Mouse (Mus musculus) mature B cell (primary cell): ENCODE measurements around the gene Scgb1c1.

Experiments used
- in situ Hi-C: fragments of 300-500 bp; cut with MboI; formaldehyde crosslinking; loops from 2 replicates; pipeline ENCODE4 v1.14.3; 2019

Gene Scgb1c1

GRCm38 (mm10) chr7:140844905-140845665 is at the start of gene Scgb1c1:
Scgb1c1 (plus strand) TSS chr7:140845547.
- in situ Hi-C loops = loop anchor here (5.0 kb wide), 2 partner anchors 57 to 207 kb away; partner anchors contain the start of gene Cox8b

GRCm38 (mm10) chr7:140797619-140798018 is 47.7 kb upstream of the Scgb1c1 start:
- in situ Hi-C loops = no loop called here

- in situ Hi-C loops = no loop called here
Measured at GRCm38 (mm10) chr7:140798212-140798611, 47.1 kb upstream of the Scgb1c1 start.

DNA sequence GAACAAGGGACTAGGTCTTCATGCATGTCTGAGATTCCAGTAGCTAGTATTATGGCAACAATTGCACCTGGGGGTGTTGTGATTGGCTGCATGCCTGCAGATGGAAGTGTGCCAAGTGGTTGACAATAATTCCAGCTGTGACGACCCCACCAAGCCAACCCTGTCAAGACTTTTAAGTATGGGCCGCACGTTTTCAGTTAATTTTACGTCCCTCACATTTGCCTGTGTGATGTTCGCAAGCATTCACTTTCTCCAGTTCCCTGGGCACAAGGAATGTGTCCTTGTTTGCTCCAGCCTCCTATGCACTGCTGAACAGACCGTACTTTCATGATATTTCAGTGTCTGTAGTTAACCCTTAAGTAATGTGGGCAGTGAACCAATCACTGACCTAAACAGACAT is 42.7 kb upstream of the Scgb1c1 start:
- in situ Hi-C loops = no loop called here

GRCm38 (mm10) chr7:140805704-140806103 is 39.6 kb upstream of the Scgb1c1 start:
- in situ Hi-C loops = no loop called here

DNA sequence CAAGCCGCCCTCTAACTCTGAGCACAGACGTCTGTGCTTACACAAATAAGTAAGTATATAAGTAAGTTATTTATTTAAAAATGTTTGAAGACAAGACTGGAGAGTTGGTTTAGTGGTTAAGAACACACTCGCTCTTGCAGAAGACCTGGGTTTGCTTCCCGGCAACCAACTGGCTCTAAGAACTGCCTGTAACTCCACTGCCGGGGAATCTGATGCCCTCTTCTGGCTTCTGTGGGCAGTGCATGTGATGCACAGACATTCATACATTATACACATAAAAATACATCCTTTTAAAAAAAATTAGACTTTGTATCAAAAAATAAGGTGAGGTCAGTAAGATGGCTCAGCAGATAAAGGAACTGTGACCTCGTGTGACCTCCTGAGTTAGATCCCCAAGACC is 34.9 kb upstream of the Scgb1c1 start:
- in situ Hi-C loops = no loop called here

DNA sequence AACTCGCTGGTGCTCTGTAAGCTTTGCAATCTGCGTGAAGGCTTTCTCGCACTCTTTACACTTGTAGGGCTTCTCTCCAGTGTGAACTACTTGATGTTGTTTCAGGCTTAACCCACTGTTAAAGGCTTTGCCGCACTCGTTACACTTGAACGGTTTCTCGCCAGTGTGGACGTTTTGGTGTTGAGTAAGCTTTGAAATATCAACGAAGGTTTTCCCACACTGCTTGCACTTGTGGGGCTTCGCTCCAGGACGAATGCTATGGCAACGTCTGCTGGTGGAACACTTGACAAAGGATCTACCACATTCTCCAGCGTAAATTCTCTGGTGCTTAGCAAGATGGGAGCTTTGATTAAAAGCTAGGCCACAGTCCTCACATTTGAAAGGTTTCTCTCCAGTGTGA is 33.6 kb upstream of the Scgb1c1 start:
- in situ Hi-C loops = no loop called here

DNA sequence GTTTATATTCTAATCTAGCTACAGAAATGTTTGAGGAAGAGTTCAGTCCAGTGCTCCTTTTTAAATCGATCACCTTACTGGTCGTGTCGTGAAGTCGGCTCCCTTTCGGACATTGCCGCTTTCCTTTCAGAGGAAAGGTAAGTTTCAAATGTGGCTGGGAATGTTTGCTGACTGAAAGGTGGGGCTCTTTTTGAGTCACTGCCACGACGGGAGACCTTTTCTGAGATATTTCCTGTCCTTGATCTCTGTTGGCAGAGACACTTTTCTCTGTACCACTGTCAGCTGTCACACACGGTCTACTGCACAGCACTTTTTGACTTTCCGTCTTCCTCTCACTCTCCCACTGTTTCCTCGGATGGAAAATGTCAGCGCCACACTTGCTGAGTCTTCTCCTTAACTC is 32.5 kb upstream of the Scgb1c1 start:
- in situ Hi-C loops = no loop called here

- in situ Hi-C loops = no loop called here
Measured at GRCm38 (mm10) chr7:140820173-140820572, 25.2 kb upstream of the Scgb1c1 start.

DNA sequence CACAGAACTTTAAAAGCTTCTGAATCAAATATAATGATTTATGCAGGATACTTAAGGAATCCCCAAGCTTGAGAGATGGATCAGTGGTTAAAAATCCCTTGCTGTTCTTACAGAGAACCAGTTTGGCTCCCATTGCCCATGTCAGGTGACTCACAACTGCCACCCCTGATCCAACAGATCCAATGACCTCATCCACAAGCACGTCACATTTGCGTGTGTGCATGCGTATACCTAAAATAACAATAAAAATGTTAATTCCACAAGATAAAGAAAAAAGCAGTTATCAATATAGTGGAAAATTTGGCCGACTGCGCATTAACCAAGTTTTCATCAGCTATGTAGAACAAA is 24.1 kb upstream of the Scgb1c1 start:
- in situ Hi-C loops = no loop called here

DNA sequence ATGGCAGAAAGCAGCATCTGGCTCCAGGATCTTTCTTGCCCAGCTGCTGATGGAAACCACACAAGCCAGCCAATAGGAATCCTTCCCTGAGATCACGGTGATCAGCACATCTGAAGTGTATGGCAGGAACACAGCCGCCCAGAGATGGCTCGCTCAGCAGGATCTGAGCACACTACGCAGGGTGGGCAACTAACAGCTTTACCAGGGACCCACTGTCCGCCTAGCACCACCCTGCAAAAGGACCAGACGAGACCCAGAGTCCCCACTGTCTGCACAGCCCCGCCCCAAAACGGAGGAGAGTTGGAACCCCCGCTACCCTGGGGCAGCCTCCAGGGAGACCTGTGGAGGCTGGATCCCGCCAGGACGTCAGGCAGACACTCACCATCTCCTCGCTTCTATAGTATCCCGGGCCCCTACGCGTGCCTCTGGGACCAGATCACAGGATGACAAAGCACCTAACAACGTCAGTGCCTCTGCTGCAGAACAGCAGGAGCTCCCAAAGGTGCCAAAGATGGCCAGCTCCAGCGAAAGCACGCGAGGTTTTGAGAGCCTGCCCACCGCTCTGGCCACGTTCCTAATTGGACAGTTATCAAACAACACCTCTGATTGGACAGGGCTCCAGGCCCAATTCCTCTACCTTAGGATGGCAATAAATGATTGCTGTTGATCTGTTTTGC is 23.6 kb upstream of the Scgb1c1 start, which contains the start of gene Zfp941:
Gene Zfp941, minus strand, starts transcription at position 526 of the 677 bp plus-strand sequence.
- in situ Hi-C loops = no loop called here

DNA sequence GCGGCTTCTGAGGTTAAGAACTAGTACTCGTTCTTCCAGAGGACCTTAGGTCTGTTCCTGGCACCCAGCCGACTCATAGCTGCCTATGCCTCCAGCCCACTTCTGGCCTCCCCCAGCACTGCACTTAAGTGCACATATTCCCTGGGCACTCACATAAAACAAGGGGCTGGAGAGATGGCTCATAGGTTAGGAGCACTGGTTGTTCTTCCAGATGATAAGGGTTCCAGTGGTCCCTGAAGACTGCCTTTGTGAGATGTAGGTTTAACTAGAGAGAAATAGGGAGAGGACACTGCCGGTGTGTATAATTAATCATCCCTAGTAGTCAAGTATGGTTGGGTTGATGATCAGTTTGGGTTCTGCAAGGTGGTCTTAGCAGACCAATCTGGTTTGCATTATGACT is 22.6 kb upstream of the Scgb1c1 start:
- in situ Hi-C loops = no loop called here

DNA sequence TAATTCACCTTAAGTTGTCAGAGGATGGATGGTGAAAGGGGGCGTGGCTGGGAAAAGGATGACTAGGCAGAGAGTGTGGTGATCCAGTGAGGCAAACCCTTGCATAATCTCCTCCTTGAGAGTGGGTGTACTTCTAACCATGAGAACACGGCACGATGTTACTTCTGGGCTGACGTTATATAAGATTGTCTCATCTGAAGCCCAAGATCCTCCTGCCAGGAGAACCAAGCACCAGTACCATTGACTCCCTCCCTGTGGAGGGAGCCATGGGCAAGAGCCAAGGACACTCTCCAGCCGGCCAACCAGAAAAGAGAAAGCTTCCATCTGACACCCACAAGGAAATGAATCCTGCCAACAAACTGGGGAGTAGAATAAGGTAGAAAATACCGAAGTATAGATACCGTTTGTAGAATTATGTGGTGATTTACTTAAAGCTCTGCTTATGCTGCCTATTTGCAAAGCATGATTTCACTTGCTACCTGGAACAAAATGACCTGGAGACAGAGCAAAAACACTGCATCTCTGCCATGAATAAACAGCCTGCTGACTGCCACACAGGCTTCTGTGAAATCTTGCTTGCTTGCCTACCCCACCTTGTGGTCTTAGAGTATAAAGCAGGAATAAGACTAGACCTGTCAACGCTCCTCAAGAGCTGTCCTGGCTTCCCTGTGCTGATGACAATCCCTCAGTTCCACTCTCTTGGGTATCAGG is 17.0 kb upstream of the Scgb1c1 start:
- in situ Hi-C loops = no loop called here

- in situ Hi-C loops = no loop called here
Measured at GRCm38 (mm10) chr7:140831447-140831846, 13.9 kb upstream of the Scgb1c1 start.

DNA sequence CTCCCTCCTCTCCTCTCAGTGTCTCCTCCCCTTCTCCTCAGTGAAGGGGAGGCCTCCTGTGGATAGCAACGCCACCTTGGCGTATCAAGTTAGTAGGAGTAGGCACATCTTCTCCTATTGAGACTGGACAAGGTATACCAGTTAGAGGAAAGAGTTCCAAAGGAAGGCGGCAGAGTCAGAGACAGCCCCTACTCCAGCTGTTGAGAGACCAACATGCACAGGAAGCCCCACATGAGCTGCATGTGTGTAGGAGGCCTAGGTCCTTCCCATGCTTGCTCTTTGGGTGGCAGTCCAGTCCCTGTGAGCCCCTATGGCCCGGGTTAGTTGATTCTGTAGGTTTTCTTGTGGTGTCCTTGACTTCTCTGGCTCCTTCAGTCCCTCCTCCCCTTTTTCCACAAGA is 12.0 kb upstream of the Scgb1c1 start:
- in situ Hi-C loops = no loop called here

- in situ Hi-C loops = no loop called here
Measured at GRCm38 (mm10) chr7:140834968-140835757, 10.2 kb upstream of the Scgb1c1 start, which contains the start of gene Urah. Urah (plus strand) TSS chr7:140835018.

DNA sequence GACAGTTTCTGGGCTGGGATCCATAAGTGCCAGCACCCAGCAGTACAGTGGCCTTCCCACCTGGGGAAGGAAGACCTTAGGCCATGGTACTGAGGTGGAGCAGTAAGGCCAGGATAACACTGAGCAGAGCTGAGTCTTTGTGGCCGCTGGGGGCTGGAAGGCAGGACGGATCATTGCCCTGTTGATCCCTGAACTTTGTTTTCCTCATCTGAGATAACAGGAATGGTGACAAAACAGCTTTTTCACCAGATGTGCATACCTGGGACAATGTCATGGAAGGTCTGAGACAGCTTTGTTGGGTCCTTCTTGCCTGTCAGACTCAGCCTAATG is 9.6 kb upstream of the Scgb1c1 start:
- in situ Hi-C loops = no loop called here

DNA sequence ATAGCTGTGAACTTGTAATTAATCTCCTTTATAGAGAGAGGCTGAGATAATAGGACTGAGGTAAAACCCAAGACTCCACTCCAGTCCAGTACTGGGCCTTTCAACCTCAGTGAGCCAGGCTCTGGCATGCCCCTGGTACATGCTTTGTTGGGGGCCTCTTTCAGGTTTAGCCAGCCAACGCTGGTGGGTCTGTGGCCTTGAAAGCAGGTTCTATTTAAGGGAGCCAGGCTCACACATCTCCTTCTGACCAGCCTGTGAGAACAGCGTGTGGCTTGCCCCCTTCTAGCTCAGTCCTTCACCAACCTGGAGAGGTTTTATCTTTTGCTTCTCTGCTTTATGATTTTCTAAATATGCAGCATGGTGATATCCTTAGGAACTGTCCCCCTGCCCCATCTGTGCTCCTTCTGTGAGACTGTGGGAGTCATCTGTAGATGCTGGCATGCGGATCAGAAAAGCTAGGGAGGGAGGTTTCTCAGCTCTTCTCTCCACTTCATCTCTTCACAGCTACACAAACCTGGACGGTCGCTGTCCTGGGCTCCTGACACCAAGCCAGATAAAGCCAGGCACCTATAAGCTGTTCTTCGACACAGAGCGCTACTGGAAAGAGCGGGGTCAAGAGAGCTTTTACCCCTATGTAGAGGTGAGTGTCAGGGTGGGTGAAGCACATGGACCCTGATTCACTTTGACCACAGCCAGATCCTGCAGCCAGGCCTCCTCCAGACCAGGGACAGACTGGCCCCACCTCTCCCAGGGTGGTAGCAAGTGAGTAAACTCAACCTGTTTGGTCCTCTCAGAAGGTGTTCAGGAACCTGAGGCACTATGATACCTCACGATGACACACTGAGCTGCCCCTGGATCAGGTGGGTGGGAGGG is 8.9 kb upstream of the Scgb1c1 start:
- in situ Hi-C loops = no loop called here

DNA sequence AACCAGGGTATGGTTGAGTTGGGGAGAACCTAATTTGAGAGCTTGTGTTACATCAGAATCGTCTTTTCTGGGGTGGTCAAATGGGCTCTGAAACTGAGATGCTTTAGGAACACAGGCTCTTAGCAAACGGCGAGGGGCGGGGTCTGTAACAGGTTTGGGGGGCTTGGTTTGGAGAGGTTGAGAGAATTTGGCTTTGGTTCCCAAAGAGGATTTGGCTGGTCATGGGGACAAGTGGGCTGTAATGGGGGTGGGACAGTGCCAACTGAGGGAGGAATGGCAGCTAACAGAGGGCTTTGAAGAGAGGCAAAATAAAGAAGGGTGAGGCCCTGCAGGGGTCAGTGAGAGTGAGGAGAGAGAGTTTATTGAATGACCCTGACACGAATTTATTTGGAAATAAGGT is 5.8 kb upstream of the Scgb1c1 start:
- in situ Hi-C loops = no loop called here

- in situ Hi-C loops = no loop called here
Measured at GRCm38 (mm10) chr7:140840750-140841735, 4.3 kb upstream of the Scgb1c1 start.
